Mouse (Mus musculus) limb, embryonic 14.5 days (tissue): ENCODE measurements around the gene Cpd. TPM values are rescaled to one million over a fixed set of nuclear protein-coding genes. Genes with fewer than 3 reads are reported as not detected.

Experiments
- ATAC-seq: fragments of 200-750 bp; cut with Nextera tagmentation; 2 replicates; pipeline ENCODE4 v1.8.0; 2017; ENCODE audit warnings: low read depth, moderate number of reproducible peaks, moderate TSS enrichment; ENCODE audit not compliant: low FRiP score
- DNase-seq: peaks from one replicate; pipeline ENCODE4 v3.0.0-alpha.2; 2015; ENCODE audit warnings: low spot score
- H3K27ac ChIP-seq: fragments of 300-500 bp; sonication (generic); replicated peaks from 2 replicates; pipeline ENCODE4 v1.5.1; 2014; ENCODE audit warnings: low read depth, mild to moderate bottlenecking, low read length, moderate library complexity, mixed read lengths
- H3K27me3 ChIP-seq: fragments of 300-500 bp; sonication (generic); 2 replicates; pipeline ENCODE4 v1.6.1; 2014; ENCODE audit warnings: low read length, mixed read lengths; ENCODE audit not compliant: control insufficient read depth, insufficient read depth
- H3K36me3 ChIP-seq: fragments of 300-500 bp; sonication (generic); 2 replicates; pipeline ENCODE4 v1.6.1; 2014; ENCODE audit warnings: mild to moderate bottlenecking, low read length, moderate library complexity, mixed read lengths; ENCODE audit not compliant: control insufficient read depth, insufficient read depth
- H3K4me1 ChIP-seq: fragments of 300-500 bp; sonication (generic); 2 replicates; pipeline ENCODE4 v1.6.1; 2014; ENCODE audit warnings: antibody characterized with exemption, low read length, mixed read lengths; ENCODE audit not compliant: control insufficient read depth, insufficient read depth
- H3K4me2 ChIP-seq: fragments of 300-500 bp; sonication (generic); replicated peaks from 2 replicates; pipeline ENCODE4 v1.6.1; 2014; ENCODE audit warnings: low read depth, mild to moderate bottlenecking, low read length, moderate library complexity; ENCODE audit not compliant: severe bottlenecking
- H3K4me3 ChIP-seq: fragments of 300-500 bp; sonication (generic); replicated peaks from 2 replicates; pipeline ENCODE4 v1.5.1; 2014; ENCODE audit warnings: low read length
- H3K9ac ChIP-seq: fragments of 300-500 bp; sonication (generic); 2 replicates; pipeline ENCODE4 v1.6.1; 2014; ENCODE audit warnings: mild to moderate bottlenecking, low read depth, low read length, moderate library complexity; ENCODE audit not compliant: severe bottlenecking
- H3K9me3 ChIP-seq: fragments of 300-500 bp; sonication (generic); 2 replicates; pipeline ENCODE4 v1.6.1; 2016; ENCODE audit warnings: low read length; ENCODE audit not compliant: control insufficient read depth
- POLR2A ChIP-seq: fragments of 200-500 bp; IDR thresholded peaks from 2 replicates; pipeline ENCODE4 v1.8.0; 2012; ENCODE audit warnings: inconsistent platforms, mild to moderate bottlenecking, moderate library complexity, borderline replicate concordance; ENCODE audit not compliant: insufficient read depth, insufficient read length; ENCODE audit errors: extremely low read depth
- WGBS: fragments of 180-500 bp; shearing (Covaris S2); extraction: QIAGEN DNeasy Blood & Tissue Kit; methylation state at CpG from one replicate; pipeline ENCODE4 v1.1.7; 2014; 5-methylcytosine and 5-hydroxymethylcytosine counted together
- polyA plus RNA-seq, 2 experiments: library from polyadenylated mRNA; depleted of rRNA in 1 of 2; stranded (reverse) in 1 of 2; unstranded in 1 of 2; fragments of >200 nt; fragmentation: Nextera tagmentation in 1 of 2; extraction: Ambion mirVana in 1 of 2; gene quantifications; 2 replicates each; pipeline versions ENCODE4 v1.2.1 to v1.2.3; 2012 to 2014

Gene Cpd
- polyA plus RNA-seq, 2 experiments, result 21.0 to 24.9 TPM

DNA sequence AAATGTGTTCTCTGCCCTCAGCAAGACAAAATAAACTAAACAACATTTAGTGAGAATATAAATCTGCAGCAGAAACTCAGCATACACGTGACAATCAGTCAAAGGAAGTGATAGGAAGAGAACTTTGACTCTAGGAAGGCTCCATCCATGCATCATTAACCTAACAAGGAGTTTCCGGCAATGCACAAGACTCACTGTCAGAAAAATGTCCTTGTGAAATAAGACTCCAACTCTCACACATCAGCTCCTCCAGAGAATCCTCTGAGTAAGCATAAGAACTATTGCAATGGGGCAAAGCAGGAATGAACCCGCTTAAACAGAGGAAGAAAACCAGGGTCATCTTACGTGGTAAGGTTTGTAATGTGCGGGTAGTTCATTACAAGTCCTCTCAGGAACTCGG lies 49.6 kb downstream of the Cpd start:
- ATAC-seq (no peak), DNase-seq (no peak)
- H3K27me3 ChIP-seq, result no peaks in the 10 kb centered on the region
- H3K4me1 ChIP-seq, result no peaks in the 10 kb centered on the region
- H3K4me3 ChIP-seq, result no peak overlapping the region
- no peaks in the 10 kb centered on the region for H3K9me3 ChIP-seq
- 87% methylated on average over 6 of the region's 6 CpGs for WGBS
- H3K4me2 ChIP-seq, result no peak overlapping the region
- no peak for TF ChIP-seq POLR2A
- H3K27ac ChIP-seq, result no peak overlapping the region
- H3K36me3 ChIP-seq, result peaks cover 49% of the 10 kb centered on the region
- H3K9ac ChIP-seq, result no peak overlapping the region

DNA sequence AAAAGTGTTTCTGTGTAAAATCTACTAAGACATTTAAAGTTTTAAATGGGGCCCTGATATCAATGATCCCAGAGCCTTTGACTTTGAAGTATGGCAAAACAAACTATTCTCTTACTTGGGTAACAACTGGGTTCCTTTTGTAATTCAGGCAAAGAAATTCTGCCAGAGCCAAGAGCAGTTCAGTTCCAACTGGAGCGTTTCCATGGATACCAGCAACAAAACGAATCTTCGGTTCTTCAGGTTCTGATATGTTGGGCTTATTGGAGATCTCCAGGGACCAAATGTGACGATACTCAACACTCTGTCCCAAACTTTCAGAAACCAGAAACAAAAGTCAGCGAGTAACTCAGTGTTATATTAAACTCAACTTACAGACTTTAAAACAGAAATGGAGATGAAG lies 51.5 kb downstream of the Cpd start:
- no peak overlapping the region for H3K4me2 ChIP-seq
- H3K36me3 ChIP-seq, result peaks cover 57% of the 10 kb centered on the region
- H3K27me3 ChIP-seq, result no peaks in the 10 kb centered on the region
- TF ChIP-seq POLR2A, result no peak
- DNase-seq, result no peak
- no peaks in the 10 kb centered on the region for H3K4me1 ChIP-seq
- H3K9me3 ChIP-seq, result no peaks in the 10 kb centered on the region
- 92% methylated on average over 5 of the region's 5 CpGs for WGBS
- ATAC-seq, result no peak
- no peak overlapping the region for H3K9ac ChIP-seq
- H3K4me3 ChIP-seq, result no peak overlapping the region
- no peak overlapping the region for H3K27ac ChIP-seq

DNA sequence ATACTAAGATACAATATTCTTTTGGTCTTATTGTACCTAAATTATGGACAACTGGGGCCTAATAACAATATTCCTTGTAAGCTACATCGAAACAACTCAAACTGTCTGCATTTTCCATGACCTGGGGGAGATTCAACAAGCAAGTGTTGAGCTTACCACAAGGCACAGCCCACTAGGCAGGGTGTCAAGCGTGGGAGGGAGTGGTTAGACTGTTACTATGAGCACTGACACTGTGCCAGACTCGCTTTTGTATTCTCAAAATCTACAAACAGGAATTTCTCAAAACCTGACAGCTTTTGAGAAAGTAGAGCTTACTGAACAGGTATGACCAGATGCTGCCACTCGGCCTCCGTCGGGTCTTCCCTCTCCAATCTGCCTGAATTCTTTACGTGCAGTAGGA lies 55.5 kb downstream of the Cpd start:
- no peak overlapping the region for H3K27ac ChIP-seq
- H3K4me2 ChIP-seq, result no peak overlapping the region
- H3K9me3 ChIP-seq, result no peaks in the 10 kb centered on the region
- H3K4me3 ChIP-seq, result no peak overlapping the region
- no peaks in the 10 kb centered on the region for H3K27me3 ChIP-seq
- peaks cover 46% of the 10 kb centered on the region for H3K36me3 ChIP-seq
- no peak for ATAC-seq
- WGBS, result 83% methylated on average over 7 of the region's 7 CpGs
- no peak for TF ChIP-seq POLR2A
- H3K4me1 ChIP-seq, result no peaks in the 10 kb centered on the region
- H3K9ac ChIP-seq, result no peak overlapping the region
- no peak for DNase-seq

DNA sequence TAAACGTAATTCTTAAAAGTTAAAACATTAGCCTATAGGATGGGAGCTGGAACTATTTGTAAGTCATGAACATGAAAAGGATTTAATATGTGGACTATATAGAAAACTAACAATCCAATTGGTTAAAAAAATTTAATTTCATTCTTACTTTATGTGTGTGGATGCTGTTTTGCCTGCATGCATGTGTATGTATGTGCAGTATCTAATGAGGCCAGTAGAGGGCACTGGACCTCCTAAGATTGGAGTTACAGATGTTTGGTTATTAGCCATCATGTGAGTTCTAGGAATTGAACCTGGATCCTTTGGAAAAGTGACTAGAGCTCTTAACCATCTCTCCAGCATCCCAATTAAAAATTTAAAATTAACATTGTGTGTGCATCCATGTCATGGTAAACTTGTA lies 57.6 kb downstream of the Cpd start:
- ATAC-seq (no peak), DNase-seq (peak; percentile 75)
- no peak for TF ChIP-seq POLR2A
- Histone ChIP-seq H3K9ac (no peak overlapping the region), H3K27me3 (no peaks in the 10 kb centered on the region), H3K4me1 (no peaks in the 10 kb centered on the region), H3K4me2 (no peak overlapping the region), H3K9me3 (no peaks in the 10 kb centered on the region), H3K4me3 (no peak overlapping the region), H3K36me3 (peaks cover 63% of the 10 kb centered on the region), H3K27ac (no peak overlapping the region)
- WGBS, result 92% methylated on average over 1 of the region's 1 CpGs

DNA sequence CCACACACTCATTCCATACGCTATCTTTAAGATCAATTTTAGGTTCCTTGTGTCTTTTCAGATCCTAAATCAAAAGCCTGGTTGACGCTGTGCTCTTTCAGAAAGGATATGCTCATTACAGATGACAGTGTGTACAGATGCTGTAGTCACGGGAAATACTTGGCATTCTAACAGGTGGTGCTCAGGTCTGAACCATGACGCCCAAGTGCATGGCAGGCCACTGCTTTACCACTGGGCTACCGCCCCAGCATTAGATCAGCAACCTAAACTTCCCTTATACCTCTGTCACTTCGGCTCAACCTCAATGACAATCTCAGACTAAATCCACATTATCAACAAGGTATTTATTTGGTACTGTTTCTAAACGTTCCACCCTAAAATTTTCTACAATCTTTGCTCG lies 71.3 kb downstream of the Cpd start:
- WGBS, result 84% methylated on average over 8 of the region's 8 CpGs
- Histone ChIP-seq H3K4me3 (no peak overlapping the region), H3K36me3 (peaks cover 11% of the 10 kb centered on the region; the same call in 1 of the 2 replicates), H3K4me2 (no peak overlapping the region), H3K27ac (no peak overlapping the region), H3K9ac (no peak overlapping the region), H3K27me3 (no peaks in the 10 kb centered on the region), H3K9me3 (no peaks in the 10 kb centered on the region), H3K4me1 (0 out of 2 replicates have a peak, but pooled peaks cover 6% of the 10 kb centered on the region)
- TF ChIP-seq POLR2A, result no peak
- ATAC-seq (no peak), DNase-seq (no peak)

DNA sequence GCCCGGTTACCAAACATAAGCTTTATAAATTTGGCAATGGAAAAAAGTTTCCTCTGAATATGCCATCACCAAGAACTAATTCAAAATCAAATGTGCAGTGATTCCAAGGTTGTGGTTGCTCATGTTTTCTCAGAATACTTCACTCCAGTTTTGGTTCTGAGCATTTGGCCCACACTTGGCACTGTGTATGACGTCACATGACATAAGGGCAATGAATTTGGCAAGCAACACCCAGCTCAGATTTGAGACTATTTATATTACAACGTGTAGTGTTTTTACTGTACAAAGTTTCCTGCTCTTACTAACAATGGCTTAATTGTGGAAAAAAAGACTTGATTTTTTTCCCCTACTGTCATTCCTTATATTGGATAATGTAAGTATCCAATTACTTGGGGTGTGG lies 73.0 kb downstream of the Cpd start:
- peak; percentile 25 for DNase-seq
- Histone ChIP-seq H3K27ac (no peak overlapping the region; the same call in 1 of the 2 replicates), H3K4me1 (0 out of 2 replicates have a peak, but pooled peaks cover 6% of the 10 kb centered on the region), H3K9me3 (no peaks in the 10 kb centered on the region), H3K4me3 (no peak overlapping the region), H3K4me2 (no peak overlapping the region), H3K9ac (no peak overlapping the region), H3K27me3 (no peaks in the 10 kb centered on the region), H3K36me3 (no peaks in the 10 kb centered on the region)
- no peak for ATAC-seq
- WGBS, result 53% methylated on average over 3 of the region's 3 CpGs
- TF ChIP-seq POLR2A, result no peak
